Mouse (Mus musculus): Measurements from ENCODE around the gene Rnf182.

Gene Rnf182

GRCm38 (mm10) chr13:43704533-43705116 lies 89.1 kb downstream of the Rnf182 start:
- no peak for DNase-seq

GRCm38 (mm10) chr13:43706387-43706786 lies 90.9 kb downstream of the Rnf182 start:
- peak; percentile 95 for DNase-seq

GRCm38 (mm10) chr13:43709529-43709928 lies 94.0 kb downstream of the Rnf182 start:
- DNase-seq: no peak

GRCm38 (mm10) chr13:43711708-43712314 lies 96.3 kb downstream of the Rnf182 start:
- peak; percentile 65 for DNase-seq

- peak; percentile 65 for DNase-seq
Measured at GRCm38 (mm10) chr13:43714741-43715140, 99.2 kb downstream of the Rnf182 start.

- DNase-seq: no peak
Measured at GRCm38 (mm10) chr13:43715466-43715865, 100.0 kb downstream of the Rnf182 start.

GRCm38 (mm10) chr13:43716514-43717036 lies 101.1 kb downstream of the Rnf182 start:
- DNase-seq: no peak

GRCm38 (mm10) chr13:43718173-43718572 lies 102.7 kb downstream of the Rnf182 start:
- no peak for DNase-seq

- DNase-seq: no peak
Measured at GRCm38 (mm10) chr13:43720496-43720895, 105.0 kb downstream of the Rnf182 start.
